Mouse (Mus musculus) adrenal gland, postnatal 25 days (tissue): ENCODE results near the gene Pik3r1. TPM values are rescaled to one million over a fixed set of nuclear protein-coding genes. Genes with fewer than 3 reads are reported as not detected.
A peak's percentile ranks its signal among the peaks of the same experiment; 100 is the strongest.

ENCODE experiments used
- DNase-seq: peaks from one replicate; pipeline ENCODE4 v3.0.0; 2021; ENCODE audit warnings: mixed read lengths
- total RNA-seq: library from RNA; stranded (reverse); gene quantifications from 2 replicates; pipeline ENCODE4 v1.2.3, GENCODE M21; 2021

Gene Pik3r1
- total RNA-seq, 1 experiment from 2014 or later: 193 TPM

DNA sequence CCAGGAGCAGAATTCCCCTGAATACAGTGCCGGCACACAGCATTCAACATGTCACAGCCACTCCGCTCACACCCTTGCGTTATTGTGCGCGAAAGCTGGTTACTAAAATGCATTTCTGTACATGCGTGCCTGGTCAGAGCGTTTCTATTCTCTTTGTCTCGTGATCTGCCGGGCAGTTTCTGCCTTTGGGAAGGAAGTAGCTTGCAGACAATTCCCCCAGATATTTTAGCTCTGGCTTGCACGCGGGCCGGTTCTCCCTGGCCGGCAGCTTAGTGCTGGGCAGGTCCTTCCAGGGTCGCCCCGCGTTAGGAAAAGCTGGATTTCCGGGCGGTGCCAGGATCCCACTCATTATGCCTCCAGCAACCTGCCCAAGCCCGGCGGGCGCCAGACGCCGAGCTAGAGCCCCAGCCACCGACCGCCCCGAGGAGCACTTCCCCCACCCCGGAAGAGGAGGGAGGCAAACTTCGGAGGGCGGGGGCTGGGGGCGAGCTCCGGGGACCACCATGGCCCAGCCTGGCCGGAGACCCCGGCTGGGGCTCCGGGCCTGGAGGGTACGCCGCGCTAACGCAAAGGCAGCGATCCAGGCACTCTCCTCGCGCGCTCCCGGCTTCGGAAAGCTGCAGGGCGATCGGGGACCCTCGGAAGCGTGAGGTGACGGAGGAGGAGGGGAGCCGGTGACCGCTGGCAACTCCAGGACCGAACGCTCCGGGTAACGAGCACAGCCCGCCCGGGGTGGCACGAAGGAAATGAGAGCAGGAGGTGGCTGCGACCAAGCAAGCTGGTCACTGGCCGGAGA is 806 bp downstream of the Pik3r1 start:
- peak; percentile 57 for DNase-seq

DNA sequence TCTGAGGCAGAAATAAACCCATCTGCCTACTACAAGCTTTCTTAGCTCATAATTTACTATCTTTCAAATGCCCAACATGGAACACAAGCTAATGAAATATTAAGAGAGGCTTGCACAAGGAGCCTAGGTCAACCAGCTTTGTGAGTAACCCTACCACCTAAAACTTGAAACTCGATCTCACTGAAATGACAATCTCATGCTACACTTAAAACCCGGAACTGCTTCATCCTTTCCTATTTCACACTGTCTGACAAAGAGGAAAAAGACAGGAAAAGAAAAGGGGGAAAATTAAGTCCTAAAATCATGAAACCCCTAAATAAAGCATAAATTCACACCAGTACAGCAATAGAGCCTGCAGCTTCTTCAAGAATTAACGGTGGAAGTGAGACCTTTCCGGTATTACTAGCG is 1.4 kb downstream of the Pik3r1 start:
- no peak for DNase-seq

DNA sequence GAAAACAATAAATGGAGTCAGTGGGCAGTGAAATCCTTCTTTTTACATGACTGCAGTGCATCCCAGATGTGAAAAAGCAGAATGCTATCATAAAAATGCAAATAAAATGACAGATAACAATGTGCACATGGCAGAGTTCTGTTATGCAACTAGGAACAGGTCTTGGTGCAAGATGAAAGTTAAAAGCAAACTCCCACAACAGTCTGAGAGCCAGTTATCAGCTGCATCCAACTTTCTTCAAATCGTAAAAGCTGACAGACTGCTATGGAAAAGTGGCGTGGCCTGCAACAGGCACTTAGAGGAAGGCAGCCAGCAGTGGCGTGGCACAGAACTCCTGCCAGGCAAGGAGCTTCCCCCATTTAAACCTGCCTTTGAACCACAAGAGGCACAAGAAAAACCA is 2.0 kb downstream of the Pik3r1 start:
- DNase-seq: no peak

DNA sequence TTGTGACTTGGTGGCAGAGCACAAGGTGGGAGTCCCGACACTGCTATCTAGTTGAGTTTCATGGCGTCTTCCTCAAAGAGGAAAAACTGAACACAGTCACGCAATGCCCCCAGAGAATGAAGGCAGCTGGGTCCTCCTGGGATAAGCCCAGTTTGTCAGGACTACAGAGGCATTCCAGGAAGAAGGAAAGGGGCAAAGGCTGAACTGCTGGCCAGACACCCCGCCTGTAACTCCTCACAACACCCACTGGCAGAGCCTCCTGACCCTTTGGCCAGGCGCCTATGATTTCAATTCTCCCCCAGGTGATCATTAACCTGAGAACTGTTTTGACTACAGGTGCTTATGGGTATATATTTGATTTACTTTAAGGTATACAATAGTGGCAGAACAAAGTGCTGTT is 3.9 kb downstream of the Pik3r1 start:
- DNase-seq: no peak

DNA sequence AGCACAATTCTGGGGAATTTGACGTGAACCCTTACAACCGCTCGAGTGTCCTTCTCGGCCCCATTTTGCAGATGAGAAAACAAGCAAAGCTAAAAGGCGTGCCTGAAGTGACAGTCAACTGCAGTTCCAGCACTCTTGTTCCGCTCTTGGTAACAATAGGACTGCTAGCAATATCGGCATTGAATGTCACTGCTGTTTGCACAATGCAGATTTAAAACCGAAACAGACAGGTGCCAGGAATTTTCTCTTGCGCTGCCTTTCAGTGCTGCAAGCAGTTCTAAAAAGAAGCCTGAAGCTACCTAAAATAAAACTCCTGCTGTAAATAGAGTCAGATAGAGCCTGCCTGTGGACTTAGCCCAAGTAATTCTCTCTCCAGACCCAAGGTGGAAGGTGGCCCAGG is 4.3 kb downstream of the Pik3r1 start:
- DNase-seq: no peak

DNA sequence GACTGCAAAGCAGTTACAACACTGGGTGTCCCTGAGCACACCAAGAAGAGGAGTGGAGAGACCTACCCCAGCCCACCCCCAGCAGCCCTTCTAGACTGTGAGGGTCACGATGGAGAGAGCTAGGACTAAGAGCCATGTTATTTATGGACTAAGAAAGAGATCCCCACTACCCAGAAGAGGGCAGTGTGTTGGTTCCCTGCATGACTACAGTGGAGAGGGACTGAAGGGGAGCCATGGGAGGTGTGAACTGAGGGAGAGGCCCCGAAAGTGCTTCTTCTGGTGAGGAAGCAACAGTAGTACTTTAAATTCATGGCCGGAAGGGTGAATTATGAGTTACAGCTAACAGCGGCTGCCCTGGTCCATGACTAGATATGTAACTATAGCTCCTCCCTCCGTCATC is 4.9 kb downstream of the Pik3r1 start:
- DNase-seq: no peak

DNA sequence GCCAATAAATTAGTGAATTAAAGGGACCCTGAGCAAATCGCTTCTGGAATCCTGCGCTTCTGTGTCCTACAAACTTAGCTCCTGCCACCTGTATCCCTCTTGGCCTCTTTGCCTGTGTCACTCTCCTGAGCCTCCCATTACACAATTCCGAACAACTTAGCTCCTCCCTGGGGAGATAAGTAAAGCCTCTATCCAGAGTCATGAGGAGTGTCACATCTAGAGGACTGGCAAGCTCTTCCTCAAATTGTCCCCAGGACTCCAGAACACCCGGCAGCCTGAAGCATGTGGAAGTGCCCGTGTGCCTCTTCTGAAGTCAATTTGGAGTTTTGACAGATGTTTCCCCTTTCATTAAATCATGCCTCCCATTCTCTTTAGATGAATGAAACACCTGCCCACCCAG is 6.4 kb downstream of the Pik3r1 start:
- DNase-seq: no peak

DNA sequence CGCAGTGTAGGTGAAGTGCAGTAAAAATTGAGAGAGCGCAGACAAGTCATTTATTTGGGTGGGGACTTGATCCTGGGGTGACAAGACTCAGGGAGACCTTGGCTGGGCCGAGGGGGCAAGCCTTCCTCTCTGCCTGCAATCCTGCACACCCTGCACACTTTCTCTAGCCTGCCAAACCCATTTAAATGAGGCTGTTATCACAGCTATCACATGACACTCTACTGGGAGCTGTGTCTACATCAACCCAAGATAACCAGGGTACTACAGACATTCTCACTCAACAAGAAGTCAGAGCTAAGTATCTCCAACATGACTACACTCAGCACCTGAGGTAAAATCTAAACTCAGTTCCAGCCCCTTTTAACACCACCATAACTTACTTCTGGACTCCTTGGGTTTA is 7.1 kb downstream of the Pik3r1 start:
- DNase-seq: no peak

DNA sequence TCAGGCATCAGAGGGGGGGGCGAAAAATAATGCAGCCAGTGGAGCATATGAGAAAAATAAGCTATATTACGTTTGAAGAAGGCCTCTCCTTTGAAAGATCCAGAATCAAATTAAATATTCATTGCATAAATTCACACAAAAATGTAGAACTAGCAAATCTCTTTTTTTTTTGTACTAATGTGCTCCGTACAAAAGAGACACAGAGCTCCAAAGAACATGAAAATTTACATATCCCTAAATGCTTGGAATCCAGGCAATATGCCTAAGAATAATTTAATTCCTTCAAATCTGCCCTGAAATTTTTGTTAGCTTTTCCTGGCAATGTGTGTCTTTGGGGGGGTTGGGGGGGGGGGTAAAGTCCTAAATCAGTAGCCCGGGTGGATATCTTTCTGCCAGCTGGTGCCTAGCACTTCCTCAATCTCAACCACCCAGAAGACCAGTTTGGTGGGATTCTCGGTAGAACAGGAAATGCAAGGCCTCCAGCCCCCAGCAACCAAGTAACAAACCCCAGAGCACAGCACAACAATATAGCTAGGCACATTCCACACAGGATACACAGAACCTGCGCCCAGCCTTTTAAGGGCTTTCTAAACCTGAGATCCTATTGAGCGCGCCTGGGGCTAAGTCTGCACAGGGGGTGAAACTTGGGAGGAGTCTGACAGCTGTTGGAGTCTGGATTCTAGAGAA is 7.9 kb downstream of the Pik3r1 start:
- DNase-seq: no peak

DNA sequence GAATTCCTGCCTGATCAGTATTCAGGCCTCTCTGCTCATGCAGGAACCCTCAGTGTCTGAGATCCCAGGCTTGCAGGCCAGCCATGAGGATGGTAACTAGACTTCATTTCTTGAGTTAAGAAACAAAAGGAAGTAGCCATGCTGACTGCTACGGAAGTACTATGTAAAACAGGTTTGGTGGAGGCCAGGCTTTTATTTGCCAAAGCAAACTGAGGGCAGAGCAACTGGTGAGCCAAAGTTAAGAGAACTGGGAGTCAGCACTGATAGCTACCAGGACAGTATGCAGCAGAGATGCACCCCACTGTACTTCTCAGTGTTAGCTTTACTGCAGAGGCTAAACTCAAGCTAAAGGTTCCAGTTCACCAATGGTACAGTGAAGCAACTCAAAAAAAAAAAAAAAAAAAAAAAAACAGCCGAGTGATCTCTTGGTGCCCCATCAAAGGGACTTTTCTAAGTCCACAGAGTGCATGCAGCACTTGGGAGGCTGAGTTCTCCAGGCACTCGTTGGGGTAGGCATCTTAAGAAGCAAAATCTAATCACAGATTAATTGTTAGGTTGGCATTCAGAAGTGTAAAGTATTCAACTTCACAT is 8.6 kb downstream of the Pik3r1 start:
- DNase-seq: no peak

DNA sequence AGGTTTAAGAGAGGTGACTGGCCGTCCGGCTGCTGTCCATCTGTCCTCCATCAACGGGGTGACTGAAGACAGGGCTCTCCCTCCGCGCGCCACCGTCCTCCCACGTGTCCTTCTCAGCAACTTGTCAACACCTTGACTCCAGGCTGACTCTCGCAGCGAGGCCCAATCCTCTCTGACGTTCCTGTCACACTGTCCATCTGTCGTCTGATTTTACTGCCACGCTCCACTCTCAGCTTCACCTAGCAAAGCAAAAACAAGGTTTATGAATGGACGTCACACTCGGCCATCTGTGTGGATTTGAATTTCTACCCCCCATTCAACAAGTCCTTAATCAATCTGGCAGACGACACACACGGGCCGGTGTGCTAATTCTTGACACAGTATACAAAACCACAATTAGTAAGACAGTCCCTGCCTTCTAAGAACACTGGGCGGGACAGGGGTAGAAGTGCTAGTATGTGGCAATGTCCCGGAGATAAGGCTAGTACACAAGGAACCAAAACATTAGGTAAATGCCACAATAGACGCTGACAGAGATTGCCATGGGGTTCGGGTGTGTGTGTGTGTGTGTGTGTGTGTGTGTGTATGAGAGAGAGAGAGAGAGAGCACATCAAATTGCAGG is 10.1 kb downstream of the Pik3r1 start:
- DNase-seq: no peak

DNA sequence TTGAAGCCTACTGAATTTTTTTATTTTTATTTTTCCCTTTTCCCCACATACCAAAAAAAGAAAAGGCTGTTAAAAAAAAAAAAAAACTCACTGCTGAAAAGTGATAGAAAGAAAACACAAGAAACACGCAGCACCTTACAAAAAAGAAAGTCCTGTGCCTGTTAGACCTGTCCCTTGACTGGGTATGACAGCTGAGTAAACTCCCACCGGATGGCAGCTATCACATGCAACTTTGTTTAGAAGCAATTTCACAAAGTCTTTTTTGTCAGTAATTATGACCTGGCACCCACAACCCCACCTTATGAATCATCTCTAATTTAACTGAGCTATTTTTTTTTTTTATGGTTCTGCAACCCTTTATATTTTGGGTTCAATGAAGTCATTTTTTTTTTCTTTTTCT is 12.8 kb downstream of the Pik3r1 start:
- DNase-seq: no peak

DNA sequence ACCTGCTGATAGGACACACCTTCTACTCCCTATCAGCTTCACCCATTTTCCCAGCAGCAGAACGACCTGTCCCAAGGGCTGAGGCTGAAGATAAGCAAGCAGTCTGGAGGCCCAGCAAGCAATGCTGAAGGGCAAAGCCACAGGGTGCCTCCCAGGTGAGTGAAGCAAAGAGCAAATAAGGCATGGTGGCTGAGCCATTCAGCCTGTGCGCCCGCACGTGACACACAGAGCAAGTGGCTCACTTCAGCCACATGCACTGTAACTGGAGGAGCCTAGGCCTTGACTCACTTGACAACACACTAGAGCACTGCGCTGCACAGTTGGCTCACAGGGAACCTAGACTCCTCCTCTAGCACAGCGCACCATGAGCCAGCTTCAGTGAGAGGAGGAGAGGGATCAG is 14.4 kb downstream of the Pik3r1 start:
- DNase-seq: no peak

DNA sequence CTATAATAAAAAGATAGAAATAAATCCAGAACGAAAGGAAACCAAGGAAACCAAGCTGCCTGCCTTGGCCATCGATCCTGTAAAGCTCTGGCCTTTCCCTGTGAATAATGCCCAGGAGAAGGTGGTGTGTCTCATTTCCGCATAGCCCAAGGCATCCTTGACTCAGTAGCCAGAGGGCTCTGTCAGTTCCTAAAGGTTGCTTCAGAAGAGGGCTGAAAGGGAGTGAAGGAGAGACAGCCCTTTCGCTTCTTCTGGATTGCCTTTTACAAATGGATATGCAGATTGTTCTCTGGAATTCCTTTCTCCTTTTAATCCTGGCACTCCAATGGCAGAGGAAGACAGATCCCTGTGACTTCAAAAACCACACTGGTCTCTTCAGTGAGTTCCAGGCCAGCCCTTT is 16.2 kb downstream of the Pik3r1 start:
- no peak for DNase-seq

DNA sequence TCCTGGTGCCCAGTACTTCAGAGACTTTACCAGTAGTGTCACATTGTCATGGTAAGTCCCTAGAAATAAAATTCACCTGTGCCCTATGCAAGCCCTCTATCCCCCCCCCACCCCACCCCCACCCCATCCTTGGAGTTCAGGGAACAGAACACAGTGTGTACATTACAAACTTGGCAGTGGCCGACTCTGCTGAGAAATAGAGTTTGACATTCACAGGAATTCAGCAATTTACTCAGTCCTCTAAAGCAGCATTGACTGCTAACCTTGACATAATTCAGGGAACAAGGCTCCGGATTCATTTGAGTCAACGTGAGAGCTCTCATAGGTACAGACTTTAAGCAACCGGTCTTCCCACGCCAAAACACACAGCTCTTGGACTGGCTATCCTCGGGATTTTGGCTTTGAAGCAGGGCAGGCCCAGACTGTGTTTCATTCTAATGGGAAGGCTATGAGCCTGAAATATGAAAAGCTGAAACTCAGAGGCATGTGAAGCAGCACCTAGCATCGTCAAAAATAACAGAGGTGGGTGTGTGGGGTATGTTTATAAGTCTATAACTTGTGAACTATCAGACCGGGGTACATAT is 21.9 kb downstream of the Pik3r1 start:
- no peak for DNase-seq

DNA sequence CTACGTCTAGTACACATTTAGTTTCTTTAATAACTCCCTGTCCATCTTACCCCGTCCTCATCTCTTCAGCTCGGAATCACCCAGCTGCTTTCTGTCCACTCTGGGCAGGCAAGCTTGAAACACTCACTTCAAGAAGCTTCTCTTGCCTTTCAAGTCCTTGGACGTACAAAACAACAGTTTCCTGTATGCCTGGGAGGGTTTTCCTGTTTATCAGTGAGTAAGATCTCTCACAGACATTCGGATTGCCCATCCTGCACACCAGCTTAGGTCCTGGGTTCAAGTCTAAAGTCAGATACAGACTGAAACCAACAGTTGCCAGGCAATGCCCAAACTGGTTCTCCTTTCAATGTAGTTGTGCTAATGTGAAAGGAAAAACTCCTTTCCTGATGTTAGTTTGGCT is 23.1 kb downstream of the Pik3r1 start:
- DNase-seq: no peak

DNA sequence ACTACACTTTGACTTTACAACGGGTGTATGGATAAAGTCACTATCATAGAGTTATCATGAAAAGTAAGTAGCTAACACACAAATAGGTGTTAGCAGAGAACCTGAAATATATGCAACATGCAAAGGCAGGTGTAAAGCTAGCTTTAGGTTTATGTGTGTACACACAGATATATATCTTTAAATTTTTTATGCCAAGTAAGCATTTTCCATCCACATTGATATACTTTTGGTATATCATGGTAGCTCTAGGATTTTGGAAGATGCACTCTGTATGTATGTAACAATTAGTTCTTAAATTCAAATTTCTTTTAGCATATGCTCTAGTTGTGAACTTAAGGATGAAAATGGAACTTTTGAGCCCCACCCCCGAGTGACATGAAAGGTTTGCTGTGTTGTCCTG is 24.0 kb downstream of the Pik3r1 start:
- DNase-seq: no peak

DNA sequence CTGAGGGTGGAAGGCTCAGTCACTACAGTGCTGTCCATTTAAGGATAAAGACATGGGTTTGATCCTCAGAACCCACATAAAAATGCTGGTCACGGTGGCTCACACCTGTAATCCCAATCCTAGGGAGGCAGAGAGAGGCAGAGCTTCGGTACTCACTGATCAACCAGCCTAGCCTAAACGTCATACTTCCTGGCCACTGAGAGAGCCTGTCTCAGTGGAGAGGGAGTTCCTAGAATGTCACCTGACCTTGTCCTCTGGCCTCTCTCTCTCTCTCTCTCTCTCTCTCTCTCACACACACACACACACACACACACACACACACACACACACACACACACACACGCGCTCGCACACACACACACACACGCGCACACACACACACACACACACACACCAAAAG is 24.8 kb downstream of the Pik3r1 start:
- DNase-seq: no peak

DNA sequence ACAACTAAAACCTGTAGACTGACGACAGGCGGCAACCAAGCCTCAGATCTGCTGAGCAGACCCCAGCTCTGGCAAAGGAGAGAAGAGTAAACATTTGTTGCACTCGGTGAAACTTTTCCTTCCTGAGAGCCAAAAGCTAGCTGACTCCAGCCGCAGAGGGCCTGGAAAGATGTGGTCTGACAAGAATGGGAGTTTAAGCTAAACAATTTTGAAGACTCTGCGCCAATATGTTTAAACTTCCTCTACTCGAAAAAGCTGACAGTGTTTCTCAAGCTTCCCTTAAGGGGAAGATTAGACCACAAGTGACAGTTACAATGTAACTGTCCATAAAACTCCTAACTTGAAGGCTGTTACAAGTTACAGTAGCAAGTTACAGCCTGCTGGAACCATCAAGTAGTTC is 25.4 kb downstream of the Pik3r1 start:
- DNase-seq: no peak

DNA sequence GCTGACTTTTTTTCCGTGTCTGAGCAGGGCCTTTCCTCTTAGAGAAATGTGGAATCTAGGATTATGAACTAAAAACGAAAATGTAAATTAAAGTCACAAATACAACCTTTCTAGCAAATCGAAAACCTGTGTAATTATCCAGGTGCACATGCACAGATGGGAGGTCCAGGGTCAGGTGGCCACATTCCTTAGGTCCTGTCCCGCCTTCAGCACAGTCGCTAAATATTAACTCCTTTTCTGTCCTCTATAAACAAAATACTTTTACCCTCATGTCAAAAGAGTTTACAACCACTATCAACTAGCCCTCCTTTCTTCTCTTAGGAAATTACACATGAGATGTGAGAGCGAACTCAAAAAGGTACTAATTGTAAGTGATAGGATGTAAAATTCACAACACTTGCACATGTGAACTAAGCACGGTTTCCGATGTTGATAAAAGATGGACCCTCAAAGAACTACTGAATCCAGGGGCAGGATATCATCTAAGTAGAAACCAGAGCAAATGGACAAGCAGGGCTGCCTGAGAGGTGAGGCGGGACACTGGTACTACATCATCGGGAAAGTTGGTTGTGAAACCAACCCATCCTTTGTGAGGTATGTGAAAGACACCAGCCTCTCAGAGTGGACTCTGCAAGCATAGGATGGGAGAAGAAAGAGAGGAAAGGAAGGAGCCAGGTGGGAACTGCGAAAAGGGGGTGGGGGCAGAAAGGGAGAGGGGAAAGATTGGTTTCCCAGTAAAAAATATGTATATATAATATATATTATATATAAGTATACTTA is 26.3 kb downstream of the Pik3r1 start:
- DNase-seq: no peak

DNA sequence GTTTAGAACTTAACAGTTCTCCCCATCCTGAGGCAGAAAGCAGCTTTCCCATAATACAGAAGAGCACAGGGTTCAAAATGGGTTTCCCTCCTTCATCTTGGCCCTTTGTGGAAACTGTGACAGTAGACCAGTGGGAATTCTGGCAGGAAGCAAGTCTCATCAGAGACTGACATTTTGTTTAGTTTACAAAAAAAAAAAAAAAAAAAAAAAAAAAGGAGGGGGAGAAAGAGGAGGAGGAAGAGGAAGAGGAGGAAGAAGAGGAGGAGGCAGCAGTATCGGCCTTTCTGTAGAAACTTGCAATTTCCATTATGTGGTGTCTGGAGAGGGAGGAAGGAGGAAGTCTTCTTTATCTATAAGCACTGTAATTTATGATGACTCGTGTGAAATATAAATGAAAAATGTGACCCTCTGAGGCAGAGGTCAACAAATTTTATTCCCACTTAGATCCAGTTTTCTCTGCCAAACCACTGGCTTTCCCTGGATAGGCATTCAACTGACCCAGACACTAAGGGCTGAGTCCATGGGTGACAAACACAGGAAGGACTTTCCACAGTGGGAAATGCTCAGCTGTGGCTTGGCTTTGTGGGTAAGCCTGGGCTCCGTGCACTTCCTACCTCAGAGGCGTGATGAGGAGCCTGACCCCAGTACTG is 28.2 kb downstream of the Pik3r1 start:
- DNase-seq: no peak

DNA sequence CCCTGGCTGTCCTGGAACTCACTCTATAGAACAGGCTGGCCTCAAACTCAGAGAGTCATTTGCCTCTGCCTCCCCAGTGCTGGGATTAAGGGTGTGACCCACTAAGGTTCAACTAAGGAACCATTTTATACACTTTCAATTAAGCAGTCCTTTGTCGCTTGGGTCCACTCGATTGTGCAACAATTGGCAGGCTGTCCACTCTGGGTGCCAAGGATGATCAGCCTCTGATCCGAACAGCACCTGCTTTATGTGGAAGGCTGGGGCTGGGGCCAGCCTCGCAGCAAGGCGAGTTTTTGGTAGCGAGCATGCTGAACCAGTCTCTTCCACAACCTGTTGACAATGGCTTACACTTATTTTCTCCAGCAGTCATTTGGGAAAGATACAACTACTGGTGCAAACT is 29.2 kb downstream of the Pik3r1 start:
- peak; percentile 53 for DNase-seq
